Mouse (Mus musculus): ENCODE measurements at regions not wholly inside any gene's neighbourhood (a gene's known extent, or its start where the extent isn't known, plus 50 kb on each side); places are given as distances from the start of the nearest gene placed in this dataset.
"Not testable (repeated sequence)": the region's sequence is repeated elsewhere in the genome, so short reads cannot be mapped to it uniquely, and the experiment has no call there.

DNA sequence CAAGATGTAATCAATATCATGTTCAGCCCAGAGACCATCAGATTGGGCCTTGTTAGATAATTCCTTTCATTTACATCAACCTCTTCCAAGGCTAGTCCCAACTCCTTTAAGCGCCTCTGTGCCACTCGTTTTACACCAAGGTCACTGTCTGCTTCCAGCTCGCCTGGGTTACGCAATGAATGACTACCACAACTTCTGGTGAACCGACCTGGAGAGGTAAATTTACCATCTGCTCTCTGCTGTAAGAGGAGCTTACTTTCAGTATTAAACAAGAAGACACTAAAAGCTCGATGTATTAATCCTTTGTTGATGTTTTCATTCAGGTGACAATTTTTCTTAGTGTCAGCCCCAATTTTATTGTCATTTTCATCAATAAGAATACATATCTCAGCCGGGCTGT, 51.7 kb upstream of the Fam174b start:
- DNase-seq (ENCODE audit: low spot score in 2 of 2): no peak

DNA sequence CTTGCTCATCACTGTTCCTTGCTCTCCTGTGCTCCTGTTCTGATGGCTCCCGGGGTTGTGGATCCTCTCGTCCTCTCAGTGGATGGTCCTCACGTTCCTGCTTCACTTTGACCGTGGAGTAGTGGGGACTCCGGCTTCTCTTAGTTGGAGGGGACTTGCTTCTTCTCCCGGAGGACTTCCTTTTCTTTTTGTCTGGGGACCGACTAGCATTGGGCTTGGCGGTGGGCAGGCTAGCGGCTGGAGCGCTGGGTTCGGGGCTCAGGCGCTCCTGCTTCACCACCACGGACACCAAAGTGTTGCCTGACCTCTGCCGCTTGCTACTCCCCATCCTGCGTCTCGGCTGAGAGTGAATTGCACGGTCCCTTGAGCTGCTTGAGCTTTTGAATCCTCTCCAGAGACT, 53.9 kb upstream of the Fam174b start:
- not testable (repeated sequence) for DNase-seq (ENCODE audit: low spot score in 2 of 2)

DNA sequence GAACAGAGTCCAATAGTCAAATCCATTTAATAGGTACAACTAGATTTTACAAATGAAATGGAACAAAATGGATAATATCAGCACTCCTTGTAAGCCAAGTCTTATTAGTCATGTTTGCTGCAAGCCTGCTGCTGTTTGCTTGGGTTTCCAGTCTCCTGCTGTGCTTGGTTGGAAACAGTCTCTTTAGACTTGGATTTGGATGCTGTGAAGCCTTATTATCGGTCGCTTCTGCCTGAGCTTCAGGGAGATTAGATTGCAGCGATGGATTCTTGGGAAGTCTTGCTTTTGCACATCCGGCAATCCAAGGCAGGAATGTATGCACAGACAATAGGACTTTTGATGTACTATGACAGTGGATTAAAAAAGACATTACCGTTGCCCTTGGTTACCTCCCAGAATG, 57.3 kb upstream of the Fam174b start:
- DNase-seq (ENCODE audit: low spot score in 2 of 2): no peak

DNA sequence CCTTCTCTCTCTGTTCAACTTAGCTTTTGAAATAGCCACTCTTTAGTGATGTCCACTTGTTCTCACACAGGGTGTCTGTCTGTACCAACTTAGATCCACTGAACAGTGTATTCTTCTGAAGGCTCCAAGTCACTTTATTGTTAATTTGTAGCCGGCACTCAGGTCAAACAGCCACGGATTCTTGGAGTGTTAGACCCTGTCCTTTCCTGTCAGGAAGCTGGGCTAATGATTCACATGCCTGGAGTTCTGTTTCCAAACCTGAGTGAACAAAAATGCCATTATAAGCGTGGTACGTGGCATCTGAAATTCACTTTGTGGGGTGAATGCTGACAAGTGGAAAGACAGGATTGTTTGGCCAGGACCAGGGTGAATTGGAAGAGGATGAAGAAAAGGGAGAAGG, 69.5 kb upstream of the Fam174b start:
- DNase-seq (ENCODE audit: low spot score in 2 of 2): no peak

GRCm38 (mm10) chr7:73668791-73669190, 71.3 kb upstream of the Fam174b start:
- no peak for DNase-seq (ENCODE audit: low spot score in 2 of 2)

- DNase-seq (ENCODE audit: low spot score in 2 of 2): no peak
These were observed 73.0 kb upstream of the Fam174b start for GRCm38 (mm10) chr7:73666921-73667675.

- no peak for DNase-seq (ENCODE audit: low spot score in 2 of 2)
These were observed 75.1 kb upstream of the Fam174b start for GRCm38 (mm10) chr7:73664962-73665361.

DNA sequence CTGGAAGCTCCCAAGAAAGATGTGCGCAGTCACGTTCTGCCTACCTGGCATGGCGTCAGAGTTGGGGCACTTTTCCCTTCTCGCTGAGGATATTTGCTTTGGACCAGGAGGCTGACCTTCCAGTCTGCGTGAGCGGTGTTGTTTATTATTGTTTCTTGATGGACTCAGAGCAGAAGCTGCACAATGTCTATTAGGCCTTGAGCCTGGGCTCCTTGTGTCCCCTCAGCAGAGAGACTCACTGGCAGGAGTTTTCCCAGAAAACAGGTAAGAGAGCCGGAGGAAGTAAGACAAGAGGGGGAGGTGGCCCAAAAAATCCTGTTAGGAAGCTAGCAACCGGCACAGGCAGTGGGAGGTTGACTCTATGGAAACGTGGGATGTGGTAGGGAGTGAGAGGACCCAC, 77.6 kb upstream of the Fam174b start:
- DNase-seq (ENCODE audit: low spot score in 2 of 2): no peak

DNA sequence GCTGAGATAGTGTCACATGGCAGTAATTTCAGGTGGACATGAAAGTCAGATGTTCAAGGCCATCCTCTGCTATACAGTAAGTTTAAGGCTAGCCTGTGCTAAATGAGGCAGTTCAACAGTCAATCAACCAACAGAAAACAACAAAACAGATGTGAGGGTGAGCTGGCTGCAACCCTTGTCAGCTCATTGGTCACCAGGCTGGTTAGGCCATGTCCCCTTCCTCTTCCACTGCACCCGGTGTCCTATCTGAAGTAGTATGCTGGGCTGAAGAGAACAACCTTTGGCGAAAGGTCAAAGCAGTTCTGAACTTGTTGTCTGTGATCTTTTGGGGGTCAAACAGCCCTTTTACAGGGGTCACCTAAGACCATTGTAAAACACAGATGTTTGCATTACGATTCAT, 78.2 kb upstream of the Fam174b start:
- no peak for DNase-seq (ENCODE audit: low spot score in 2 of 2)

DNA sequence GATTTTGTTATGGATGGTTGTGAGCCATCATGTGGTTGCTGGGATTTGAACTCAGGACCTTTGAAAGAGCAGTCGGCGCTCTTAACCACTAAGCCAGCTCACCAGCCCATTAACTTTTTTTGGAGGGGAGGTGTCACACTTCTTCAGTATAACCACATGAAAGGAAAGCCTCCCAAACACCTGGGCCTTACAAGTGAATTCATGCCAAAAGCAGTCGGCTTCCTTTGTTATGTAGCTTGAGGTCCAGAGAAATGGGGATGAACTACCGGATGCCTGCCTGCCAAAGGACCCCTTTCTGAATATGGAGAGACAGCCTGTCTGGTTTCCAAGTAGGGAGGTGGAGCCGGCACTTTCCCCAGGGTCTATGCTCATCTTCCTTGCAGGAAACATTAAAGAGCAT, 80.6 kb upstream of the Fam174b start:
- no peak for DNase-seq (ENCODE audit: low spot score in 2 of 2)

GRCm38 (mm10) chr7:73657283-73657682, 82.8 kb upstream of the Fam174b start:
- no peak for DNase-seq (ENCODE audit: low spot score in 2 of 2)

DNA sequence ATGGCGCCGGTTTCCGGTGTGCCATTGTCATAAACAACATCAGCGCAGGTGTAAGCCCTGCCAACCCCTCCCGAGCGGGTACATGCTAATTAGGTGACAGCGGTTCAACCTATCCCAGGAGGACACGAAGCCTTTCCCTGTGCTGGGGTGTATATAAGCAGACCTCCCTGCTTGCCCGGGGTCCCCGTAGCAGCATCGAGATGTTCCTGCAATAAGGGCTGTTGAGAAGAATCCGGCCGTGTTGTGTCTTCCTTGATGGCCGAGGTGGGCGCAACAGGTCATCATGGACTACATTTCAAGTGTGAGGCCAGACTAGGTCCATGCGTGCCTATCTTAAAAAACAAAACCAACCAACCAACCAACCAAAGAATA, 83.7 kb upstream of the Fam174b start:
- DNase-seq (ENCODE audit: low spot score in 2 of 2): not testable (repeated sequence)

- DNase-seq (ENCODE audit: low spot score in 2 of 2): peak in 1 of 2 experiments; percentile 8
These were observed 84.2 kb upstream of the Fam174b start for GRCm38 (mm10) chr7:73655787-73656423.

- peak; percentile 3 to 7 for DNase-seq (ENCODE audit: low spot score in 2 of 2)
These were observed 85.8 kb upstream of the Fam174b start for GRCm38 (mm10) chr7:73654193-73654871.

DNA sequence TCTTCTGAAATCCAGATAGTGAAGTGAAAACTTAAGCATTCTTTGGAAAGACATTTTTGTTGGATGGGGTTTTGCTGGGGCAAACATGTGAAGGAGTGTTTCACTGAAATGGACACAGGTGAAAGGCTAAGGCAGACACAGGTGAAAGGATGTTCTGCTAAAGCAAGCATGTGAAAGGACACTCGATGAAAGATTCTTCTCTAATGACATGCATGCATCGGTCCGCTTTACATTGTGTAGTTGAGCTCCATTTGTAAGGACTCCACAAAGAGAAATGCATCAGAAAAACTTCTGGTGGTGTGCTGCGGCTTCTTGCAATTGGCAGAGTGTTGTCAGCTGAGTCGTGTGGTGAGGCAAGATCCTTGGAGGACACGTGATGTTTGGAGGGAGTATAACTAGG, 89.2 kb upstream of the Fam174b start:
- DNase-seq (ENCODE audit: low spot score in 2 of 2): no peak

DNA sequence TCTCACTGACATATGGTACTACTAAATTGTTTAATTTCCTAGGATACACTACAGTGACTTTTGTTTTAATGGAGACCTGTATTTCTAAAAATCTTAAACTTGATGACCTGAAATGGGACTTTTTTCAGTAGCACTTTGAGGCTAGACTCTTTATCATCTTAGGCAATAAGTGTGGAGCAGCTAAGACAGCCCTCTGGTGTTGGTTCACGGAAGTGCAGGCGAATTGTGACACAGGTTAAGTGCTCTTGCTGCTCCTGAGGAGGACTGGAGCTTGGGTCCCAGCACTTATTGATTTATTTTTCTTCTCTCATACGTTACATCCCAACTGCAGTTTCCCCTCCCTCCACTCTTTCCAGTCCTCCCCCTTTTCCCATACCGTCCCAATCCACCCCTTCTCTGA, 92.1 kb upstream of the Fam174b start:
- DNase-seq (ENCODE audit: low spot score in 2 of 2): peak; percentile 75 to 79

DNA sequence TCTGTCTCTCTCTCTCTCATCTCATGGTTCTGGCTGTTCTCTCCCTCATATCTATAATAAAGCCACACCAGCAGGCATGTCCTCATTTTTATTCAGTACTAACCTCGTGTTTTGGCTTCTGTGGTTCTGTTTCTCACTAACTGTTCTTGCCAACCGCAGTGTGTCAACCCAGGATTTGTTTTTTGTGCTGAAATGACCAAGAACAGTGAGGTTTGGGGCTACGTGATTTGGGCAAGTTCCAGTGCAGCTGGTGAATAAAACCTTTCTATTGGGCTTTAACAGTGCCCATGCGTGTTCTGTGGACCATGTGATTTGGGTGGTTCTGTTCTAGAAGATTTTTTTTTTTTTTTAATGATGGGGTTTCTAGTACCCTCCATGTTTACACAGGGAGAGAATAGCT, 93.0 kb upstream of the Fam174b start:
- DNase-seq (ENCODE audit: low spot score in 2 of 2): no peak

GRCm38 (mm10) chr7:73646711-73647110, 93.4 kb upstream of the Fam174b start:
- no peak for DNase-seq (ENCODE audit: low spot score in 2 of 2)

- DNase-seq (ENCODE audit: low spot score in 2 of 2): no peak
These were observed 95.7 kb upstream of the Fam174b start for GRCm38 (mm10) chr7:73644362-73644904.

DNA sequence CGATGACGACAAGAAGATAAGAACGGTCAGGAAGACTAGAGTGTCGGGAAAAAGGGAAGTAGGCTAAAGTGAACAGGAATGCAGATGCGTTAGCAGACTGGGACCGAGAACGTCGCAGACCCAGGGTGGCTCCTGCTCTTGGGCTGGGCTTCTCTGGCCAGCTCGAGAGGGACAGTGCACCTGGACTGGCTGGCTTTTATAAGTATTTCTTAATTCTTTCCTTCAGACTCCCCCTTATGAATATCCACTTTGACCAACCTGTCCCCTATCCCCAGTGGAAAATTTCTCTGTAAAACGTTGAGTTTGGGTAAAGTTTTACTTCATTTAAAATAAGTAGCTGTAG, 96.1 kb upstream of the Fam174b start:
- DNase-seq (ENCODE audit: low spot score in 2 of 2): no peak

DNA sequence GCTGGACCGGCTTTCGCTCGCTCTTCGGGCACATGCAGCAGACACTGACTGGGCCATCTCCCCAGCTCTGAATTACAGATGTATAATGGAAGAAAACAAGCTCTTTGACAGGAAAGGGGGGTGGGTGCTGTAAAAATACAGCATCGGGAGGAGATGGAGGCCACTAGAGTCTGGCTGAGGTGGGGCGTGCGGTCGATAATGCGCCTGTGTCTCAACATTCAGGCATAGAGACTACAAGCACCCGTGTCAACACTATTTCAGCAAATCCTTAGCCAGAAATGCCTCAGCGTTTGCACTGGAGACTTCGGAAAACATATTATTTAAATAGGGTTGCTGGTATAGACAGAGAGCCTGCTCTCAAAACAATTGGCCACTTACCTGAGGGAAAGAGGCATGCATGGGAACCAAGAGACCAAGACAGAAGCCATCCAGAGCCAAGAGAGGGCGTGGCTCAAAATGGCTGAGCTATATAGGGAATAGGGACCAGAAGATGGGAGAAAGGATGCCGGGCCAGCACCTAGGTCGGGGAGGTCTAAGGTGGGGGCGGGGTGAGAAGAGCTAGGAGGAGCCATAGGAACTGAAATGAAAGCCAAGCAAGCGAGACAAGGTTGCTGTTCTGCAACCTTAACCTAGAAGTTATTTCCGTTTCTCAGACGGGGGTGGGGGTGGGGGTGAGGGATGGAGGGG, 96.7 kb upstream of the Fam174b start:
- DNase-seq (ENCODE audit: low spot score in 2 of 2): peak; percentile 42 to 54

DNA sequence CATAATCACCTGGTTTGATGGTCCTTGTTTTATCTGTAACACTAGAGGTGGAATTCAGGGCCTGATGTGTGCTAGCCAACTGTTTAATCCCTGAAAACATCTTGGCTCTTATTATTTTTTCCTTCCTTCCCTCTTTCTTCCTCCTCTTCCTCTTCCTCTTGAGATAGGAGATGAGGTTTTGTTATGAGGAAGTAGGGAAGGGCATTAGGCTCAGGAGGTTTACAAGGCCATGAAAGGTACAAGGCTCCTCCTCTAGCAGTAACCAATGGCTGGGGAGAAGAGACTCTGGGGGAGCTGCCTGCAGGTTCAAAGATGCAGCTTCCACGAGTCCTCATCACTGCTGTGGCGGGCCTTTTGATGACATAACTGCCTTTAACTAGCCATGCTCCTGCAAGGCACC, 98.6 kb upstream of the Chd2 start:
- DNase-seq (ENCODE audit: low spot score in 2 of 2): no peak

All from spleen, postnatal 36 days (tissue).